Mouse (Mus musculus): ENCODE measurements around the gene Naa35. TPM values are rescaled to one million over a fixed set of nuclear protein-coding genes. Genes with fewer than 3 reads are reported as not detected.

Gene Naa35
- polyA plus RNA-seq, 1 experiment from 2014 or later = 83.3 TPM

DNA sequence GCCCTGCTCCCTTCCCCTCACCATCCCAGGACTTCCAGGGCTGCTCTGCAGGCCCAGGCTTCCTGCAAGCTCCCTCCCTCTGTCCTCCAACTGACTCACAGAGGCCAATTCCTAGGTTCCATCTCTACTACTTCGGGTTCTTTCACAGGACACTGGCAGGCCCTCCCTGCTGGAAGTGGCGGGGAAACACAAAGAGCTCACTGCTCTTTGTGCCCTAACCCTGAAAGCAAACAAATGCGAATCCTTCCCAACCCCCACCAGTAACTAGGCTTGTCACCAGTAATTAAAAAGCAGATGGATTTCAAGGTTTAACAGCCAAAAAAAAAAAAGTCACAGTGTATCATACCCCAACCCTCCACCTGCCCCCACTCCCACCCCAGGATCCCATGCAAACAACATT, 89.2 kb downstream of the Naa35 start:
- Histone ChIP-seq H3K27ac (0 out of 2 replicates have a peak overlapping the region, but pooled peaks have one; percentile 6), H3K36me3 (no peaks in the 10 kb centered on the region), H3K4me2 (peak overlapping the region; percentile 79), H3K4me1 (peaks cover 4% of the 10 kb centered on the region; the same call in 1 of the 2 replicates), H3K27me3 (replicated peaks) (no peaks in the 10 kb centered on the region), H3K9ac (no peak overlapping the region), H3K4me3 (replicated peaks) (peak overlapping the region; percentile 78), H3K9me3 (no peaks in the 10 kb centered on the region)
- ATAC-seq (ENCODE audit: insufficient read depth, low FRiP score, low read depth) = no peak
- 22% methylated on average over 3 of the region's 3 CpGs for WGBS

DNA sequence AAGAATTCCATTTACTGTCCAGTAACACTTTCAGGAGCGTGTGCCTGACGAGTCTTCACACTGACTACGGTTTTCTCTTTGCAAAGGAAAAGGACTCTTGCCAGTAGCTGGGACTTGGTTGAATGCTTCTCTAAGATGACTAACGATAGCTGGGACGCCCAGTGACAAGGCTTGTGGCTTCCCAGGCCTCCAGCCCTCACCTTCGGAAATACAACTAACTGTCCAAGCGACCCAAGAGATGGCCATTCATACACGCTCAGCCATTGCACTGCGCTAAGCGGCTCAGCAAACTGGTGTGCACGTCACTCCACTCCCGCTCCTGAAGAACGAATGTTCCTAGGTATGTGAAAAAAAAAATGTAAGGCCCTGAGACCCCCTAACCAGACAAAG, 89.7 kb downstream of the Naa35 start:
- Histone ChIP-seq H3K9me3 (no peaks in the 10 kb centered on the region), H3K27ac (peak overlapping the region; percentile 75; the same call in 1 of the 2 replicates), H3K9ac (0 out of 2 replicates have a peak overlapping the region, but pooled peaks have one; percentile 13), H3K4me3 (replicated peaks) (peak overlapping the region; percentile 78), H3K27me3 (replicated peaks) (no peaks in the 10 kb centered on the region), H3K36me3 (no peaks in the 10 kb centered on the region), H3K4me1 (peaks cover 4% of the 10 kb centered on the region; the same call in 1 of the 2 replicates), H3K4me2 (peak overlapping the region; percentile 79)
- WGBS = 3% methylated on average over 13 of the region's 13 CpGs
- no peak for ATAC-seq (ENCODE audit: insufficient read depth, low FRiP score, low read depth)

DNA sequence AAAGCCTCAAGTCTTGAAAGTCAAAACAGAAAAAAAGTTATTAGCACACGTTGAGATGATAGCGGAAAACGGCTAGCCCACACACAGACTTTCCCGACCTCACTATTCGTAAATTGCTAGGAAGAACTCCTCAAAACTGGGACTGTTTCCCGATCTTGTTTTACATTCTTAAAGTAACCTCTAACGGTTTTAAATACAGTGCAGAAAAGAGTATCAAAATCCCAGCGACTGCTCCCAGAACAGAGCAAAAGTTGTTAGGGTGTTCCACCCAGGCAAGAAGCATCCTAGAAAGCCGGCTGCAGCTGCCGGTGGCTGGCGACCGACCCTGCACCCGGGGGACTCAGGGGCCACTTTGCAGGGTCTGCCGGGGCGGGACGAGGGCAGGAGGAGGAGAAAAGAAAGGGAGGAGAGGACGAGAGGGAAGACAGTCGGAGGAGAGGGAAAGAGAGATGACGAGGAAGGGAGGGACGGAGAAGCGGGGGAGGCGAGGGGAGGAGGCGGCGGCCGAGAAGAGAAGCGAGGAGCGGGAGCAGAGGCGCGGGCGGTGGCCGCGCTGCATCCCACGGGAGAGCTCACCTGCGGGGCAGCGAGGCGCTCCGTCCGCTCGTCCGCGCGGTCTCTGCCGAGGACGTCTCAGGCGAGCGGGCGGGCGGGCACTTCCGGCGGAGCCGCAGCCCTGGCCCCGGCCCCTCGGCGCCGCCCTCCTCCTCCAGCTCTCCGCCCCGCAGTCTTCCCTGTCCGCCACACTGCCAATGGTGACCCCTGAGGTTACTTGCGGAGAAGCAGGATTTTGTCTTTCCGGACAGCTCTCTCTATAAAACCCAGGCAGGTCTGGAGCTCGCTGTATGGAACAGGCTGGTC, 90.3 kb downstream of the Naa35 start, which contains the start of gene Golm1:
TSS of gene Golm1 (minus strand) at position 661 of the 861 bp plus-strand sequence.
- under 1% methylated on average over 61 of the region's 61 CpGs for WGBS
- ATAC-seq (ENCODE audit: insufficient read depth, low FRiP score, low read depth) = peak; percentile 83
- peak within 1 kb of the TSS; percentile 73 for H3K9ac ChIP-seq

DNA sequence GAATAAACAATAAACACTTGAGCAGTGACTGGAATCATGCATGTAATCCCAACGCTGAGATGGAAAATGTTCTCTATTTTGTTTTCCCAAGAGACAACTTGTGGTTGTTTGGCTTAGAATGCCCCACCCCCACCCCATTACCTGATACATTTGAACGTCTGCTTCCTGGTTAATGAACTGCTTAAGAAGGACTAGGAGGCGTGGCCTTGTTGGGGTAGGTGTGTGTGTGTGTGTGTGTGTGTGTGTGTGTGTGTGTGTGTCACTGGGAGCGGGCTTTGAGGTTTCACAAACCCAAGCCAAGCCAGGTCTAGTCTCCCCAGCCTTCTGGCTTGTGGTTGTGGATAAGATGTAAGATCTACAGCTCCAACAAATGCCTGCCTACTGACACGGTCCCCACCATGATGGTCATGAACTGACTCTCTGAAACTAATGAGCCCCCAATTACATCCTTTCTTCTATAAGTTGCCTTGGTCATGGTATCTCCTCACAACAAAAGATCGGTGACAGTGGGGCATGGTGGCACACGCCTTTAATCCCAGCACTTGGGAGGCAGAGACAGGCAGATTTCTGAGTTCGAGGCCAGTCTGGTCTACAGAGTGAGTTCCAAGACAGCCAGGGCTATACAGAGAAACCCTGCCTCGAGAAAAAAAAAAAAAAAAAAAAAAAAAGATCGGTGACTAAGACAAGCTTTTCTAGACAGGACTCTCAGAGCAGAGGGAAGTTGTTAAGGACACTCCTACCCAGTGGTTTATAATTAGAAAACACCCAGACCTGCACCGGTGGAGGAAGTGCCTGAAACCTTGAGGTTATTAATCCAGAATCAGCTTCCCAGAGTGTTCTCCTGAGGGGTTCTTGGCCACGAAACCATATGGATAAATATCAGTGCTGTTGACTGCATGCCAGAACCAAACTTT, 91.5 kb downstream of the Naa35 start:
- Histone ChIP-seq H3K4me1 (peaks cover 4% of the 10 kb centered on the region; the same call in 1 of the 2 replicates), H3K9me3 (no peaks in the 10 kb centered on the region), H3K36me3 (no peaks in the 10 kb centered on the region), H3K27ac (no peak overlapping the region), H3K9ac (no peak overlapping the region), H3K4me3 (replicated peaks) (no peak overlapping the region), H3K27me3 (replicated peaks) (no peaks in the 10 kb centered on the region), H3K4me2 (no peak overlapping the region)
- ATAC-seq (ENCODE audit: insufficient read depth, low FRiP score, low read depth) = no peak
- WGBS = 69% methylated on average over 12 of the region's 12 CpGs

More for the DNA sequence above, 90.3 kb downstream of the Naa35 start, which contains the start of gene Golm1:
- peaks cover 4% of the 10 kb centered on the region; the same call in 1 of the 2 replicates for H3K4me1 ChIP-seq
- H3K4me2 ChIP-seq = peak within 1 kb of the TSS; percentile 79
- H3K9me3 ChIP-seq = no peaks in the 10 kb centered on the region
- no peaks in the 10 kb centered on the region for H3K27me3 ChIP-seq (replicated peaks)
- H3K36me3 ChIP-seq = no peaks in the 10 kb centered on the region
- H3K4me3 ChIP-seq (replicated peaks) = peak within 1 kb of the TSS; percentile 78
- peak within 1 kb of the TSS; percentile 75 for H3K27ac ChIP-seq

DNA sequence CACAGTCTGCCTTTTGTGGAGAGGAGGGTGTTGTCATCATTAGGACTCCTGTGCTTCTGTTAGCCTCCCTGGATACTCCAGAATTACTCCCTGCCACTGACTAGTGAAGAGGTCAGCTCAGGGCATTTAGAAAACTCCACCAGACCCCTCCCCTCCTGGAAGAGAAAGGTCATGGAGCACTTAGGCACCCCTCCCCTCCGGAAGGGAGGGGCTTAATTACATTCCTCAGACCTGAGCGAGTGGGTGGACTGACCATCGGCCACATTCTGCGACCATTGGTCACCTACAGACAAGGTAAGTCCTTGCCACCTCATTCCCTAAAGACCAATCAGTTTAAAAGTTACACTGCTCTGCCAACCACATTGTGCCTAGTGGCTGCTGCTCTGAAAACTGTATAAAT, 94.2 kb downstream of the Naa35 start:
- ATAC-seq (ENCODE audit: insufficient read depth, low FRiP score, low read depth) = no peak
- Histone ChIP-seq H3K36me3 (no peaks in the 10 kb centered on the region), H3K4me1 (peaks cover under 1% of the 10 kb centered on the region; the same call in 1 of the 2 replicates), H3K27ac (no peak overlapping the region), H3K27me3 (replicated peaks) (0 out of 2 replicates have a peak, but pooled peaks cover 4% of the 10 kb centered on the region), H3K4me2 (no peak overlapping the region), H3K9me3 (no peaks in the 10 kb centered on the region), H3K9ac (no peak overlapping the region), H3K4me3 (replicated peaks) (no peak overlapping the region)
- 32% methylated on average over 4 of the region's 4 CpGs for WGBS

DNA sequence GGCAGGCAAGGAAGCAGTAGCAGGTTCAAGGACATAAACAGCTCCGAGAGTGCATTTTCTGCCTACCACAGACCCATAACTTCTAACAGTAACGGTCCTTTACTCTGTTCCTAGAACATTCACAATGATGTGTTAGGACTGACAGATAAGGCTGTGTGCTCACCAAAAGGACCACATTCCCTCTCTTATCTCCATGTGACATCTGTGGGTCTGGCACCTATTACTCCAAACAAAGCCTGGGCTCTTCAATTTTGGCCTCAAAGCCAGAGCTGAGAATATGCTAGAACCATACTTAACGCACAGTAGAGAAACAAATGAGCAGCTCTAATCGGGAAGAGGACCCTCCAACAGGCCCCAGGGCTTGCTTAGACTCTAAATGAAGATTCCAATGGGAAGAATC, 94.8 kb downstream of the Naa35 start:
- H3K27me3 ChIP-seq (replicated peaks) = 0 out of 2 replicates have a peak, but pooled peaks cover 4% of the 10 kb centered on the region
- H3K36me3 ChIP-seq = no peaks in the 10 kb centered on the region
- WGBS = 57% methylated on average over 4 of the region's 4 CpGs
- H3K4me2 ChIP-seq = no peak overlapping the region
- no peaks in the 10 kb centered on the region for H3K4me1 ChIP-seq
- no peak overlapping the region for H3K27ac ChIP-seq
- H3K4me3 ChIP-seq (replicated peaks) = no peak overlapping the region
- no peaks in the 10 kb centered on the region for H3K9me3 ChIP-seq
- no peak overlapping the region for H3K9ac ChIP-seq
- no peak for ATAC-seq (ENCODE audit: insufficient read depth, low FRiP score, low read depth)

DNA sequence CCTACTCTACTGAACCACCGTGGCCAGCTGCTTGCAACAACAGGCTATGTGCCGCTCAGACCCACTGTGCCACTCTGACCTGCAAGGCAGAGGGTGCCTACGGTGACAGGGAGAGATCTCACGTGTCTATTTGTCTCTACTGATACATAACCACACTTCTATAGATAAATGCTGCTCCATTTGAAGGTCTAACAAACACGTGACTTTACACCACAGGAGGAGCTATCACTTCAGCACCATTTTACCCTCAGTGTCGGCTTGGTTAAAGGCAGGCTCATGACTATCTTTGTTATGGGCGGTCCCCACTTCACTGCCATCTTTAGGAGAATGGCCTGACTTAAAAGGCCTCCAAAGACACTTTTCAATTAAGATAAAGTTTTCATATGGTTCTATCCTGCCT, 97.6 kb downstream of the Naa35 start:
- H3K4me1 ChIP-seq = no peaks in the 10 kb centered on the region
- H3K9me3 ChIP-seq = no peaks in the 10 kb centered on the region
- H3K27me3 ChIP-seq (replicated peaks) = 0 out of 2 replicates have a peak, but pooled peaks cover 4% of the 10 kb centered on the region
- H3K4me3 ChIP-seq (replicated peaks) = no peak overlapping the region
- H3K9ac ChIP-seq = no peak overlapping the region
- WGBS = 24% methylated on average over 7 of the region's 7 CpGs
- no peak for ATAC-seq (ENCODE audit: insufficient read depth, low FRiP score, low read depth)
- H3K4me2 ChIP-seq = no peak overlapping the region
- H3K36me3 ChIP-seq = no peaks in the 10 kb centered on the region
- H3K27ac ChIP-seq = no peak overlapping the region

DNA sequence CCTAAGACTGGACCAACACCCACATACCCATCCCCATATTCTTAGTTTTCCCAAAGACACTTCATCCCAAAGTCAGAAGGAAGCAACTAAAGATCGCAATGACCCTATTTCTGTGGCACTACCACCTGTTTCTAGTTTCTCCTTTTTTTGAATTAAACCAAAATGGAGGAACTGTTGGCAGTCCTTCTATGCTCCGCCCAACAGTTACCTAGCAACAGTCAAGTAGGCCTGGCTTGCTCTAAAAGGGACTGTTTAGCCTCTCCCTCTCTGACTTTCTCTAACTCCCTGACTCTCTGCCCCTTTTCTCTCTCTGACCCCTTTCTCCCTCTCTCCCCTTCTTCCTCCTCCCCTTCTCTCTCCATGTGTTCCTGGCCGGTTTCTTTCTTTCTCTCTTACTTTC, 100.2 kb downstream of the Naa35 start:
- H3K9ac ChIP-seq = no peak overlapping the region
- ATAC-seq (ENCODE audit: insufficient read depth, low FRiP score, low read depth) = no peak
- no peak overlapping the region for H3K27ac ChIP-seq
- no peaks in the 10 kb centered on the region for H3K4me1 ChIP-seq
- WGBS = 76% methylated on average over 3 of the region's 3 CpGs
- no peaks in the 10 kb centered on the region for H3K36me3 ChIP-seq
- no peak overlapping the region for H3K4me2 ChIP-seq
- no peak overlapping the region for H3K4me3 ChIP-seq (replicated peaks)
- H3K27me3 ChIP-seq (replicated peaks) = 0 out of 2 replicates have a peak, but pooled peaks cover 4% of the 10 kb centered on the region
- H3K9me3 ChIP-seq = no peaks in the 10 kb centered on the region

Other genes starting within 250 kb of the Naa35 start
- 19.0 and 20.1 TPM in 2 replicates for gene Agtpbp1, start within 50 bp of the Naa35 start, polyA plus RNA-seq (2015; fragmentation: Nextera tagmentation; extraction: Ambion mirVana)
- 77.2 and 80.9 TPM in 2 replicates for gene Golm1, start 90.6 kb downstream of the Naa35 start, polyA plus RNA-seq (2015; fragmentation: Nextera tagmentation; extraction: Ambion mirVana)
- not detected in 2 replicates for gene 4921517D22Rik, start 108.8 kb downstream of the Naa35 start, polyA plus RNA-seq (2015; fragmentation: Nextera tagmentation; extraction: Ambion mirVana)
- not detected in 2 replicates for gene Spata31d1a, start 125.1 kb downstream of the Naa35 start, polyA plus RNA-seq (2015; fragmentation: Nextera tagmentation; extraction: Ambion mirVana)
- not detected in 2 replicates for gene Spata31d1b, start 127.0 kb downstream of the Naa35 start, polyA plus RNA-seq (2015; fragmentation: Nextera tagmentation; extraction: Ambion mirVana)
- not detected in 2 replicates for gene Spata31d1d, start 146.5 kb downstream of the Naa35 start, polyA plus RNA-seq (2015; fragmentation: Nextera tagmentation; extraction: Ambion mirVana)
- gene 1700014D04Rik, start 161.5 kb downstream of the Naa35 start, polyA plus RNA-seq (2015; fragmentation: Nextera tagmentation; extraction: Ambion mirVana) = not detected in 2 replicates
- 121 and 127 TPM in 2 replicates for gene Isca1, start 184.6 kb downstream of the Naa35 start, polyA plus RNA-seq (2015; fragmentation: Nextera tagmentation; extraction: Ambion mirVana)
- not detected in 2 replicates for gene Gm49354, start 197.0 kb downstream of the Naa35 start, polyA plus RNA-seq (2015; fragmentation: Nextera tagmentation; extraction: Ambion mirVana)
- 48.1 and 50.6 TPM in 2 replicates for gene Tut7, start 237.9 kb downstream of the Naa35 start, polyA plus RNA-seq (2015; fragmentation: Nextera tagmentation; extraction: Ambion mirVana)